Mouse (Mus musculus) G1E (cell line): ENCODE results near the gene Hist1h4a. TPM values are rescaled to one million over a fixed set of nuclear protein-coding genes. Genes with fewer than 3 reads are reported as not detected.
"Not testable (repeated sequence)": the region's sequence is repeated elsewhere in the genome, so short reads cannot be mapped to it uniquely, and the experiment has no call there.

ENCODE experiments used
- ATAC-seq: 2 replicates; pipeline ENCODE4 v1.8.0; 2016; ENCODE audit warnings: mild to moderate bottlenecking; ENCODE audit not compliant: insufficient number of reproducible peaks, poor library complexity, low FRiP score, severe bottlenecking; ENCODE audit errors: extremely low read depth
- DNase-seq: peaks from one replicate; pipeline ENCODE4 v3.0.0; 2012; ENCODE audit warnings: low spot score
- H3K27me3 ChIP-seq: 2 replicates; pipeline ENCODE4 v1.6.1; 2012; ENCODE audit warnings: mild to moderate bottlenecking, low read length, inconsistent platforms; ENCODE audit not compliant: insufficient read depth
- H3K36me3 ChIP-seq: replicated peaks from 2 replicates; pipeline ENCODE3; 2012; ENCODE audit warnings: mild to moderate bottlenecking, inconsistent platforms
- H3K4me1 ChIP-seq: 2 replicates; pipeline ENCODE4 v1.6.1; 2012; ENCODE audit warnings: low read depth, low read length, inconsistent platforms, mixed read lengths; ENCODE audit not compliant: insufficient read depth
- H3K4me3 ChIP-seq: 2 replicates; pipeline ENCODE4 v1.5.1; 2012; ENCODE audit warnings: low read depth, mild to moderate bottlenecking, inconsistent platforms, low read length, moderate library complexity, mixed read lengths
- H3K9me3 ChIP-seq: replicated peaks from 2 replicates; pipeline ENCODE4 v1.6.1; 2012; ENCODE audit warnings: inconsistent platforms
- CTCF ChIP-seq: IDR thresholded peaks from 2 replicates; pipeline ENCODE4 v1.5.1; 2012; ENCODE audit warnings: low read depth, low read length, inconsistent platforms, mixed read lengths
- GATA1 ChIP-seq: IDR thresholded peaks from 2 replicates; pipeline ENCODE4 v1.6.1; 2012; ENCODE audit warnings: borderline replicate concordance, low read length, inconsistent platforms, mixed read lengths
- GATA2 ChIP-seq: IDR thresholded peaks from 2 replicates; pipeline ENCODE4 v1.6.1; 2012; ENCODE audit warnings: low read depth, low read length, inconsistent platforms, borderline replicate concordance
- POLR2AphosphoS5 ChIP-seq: IDR thresholded peaks from 2 replicates; pipeline ENCODE4 v1.6.1; 2012; ENCODE audit warnings: low read depth, low read length, inconsistent platforms; ENCODE audit not compliant: insufficient replicate concordance
- TAL1 ChIP-seq: conservative IDR thresholded peaks from 2 replicates; pipeline ENCODE4 v1.6.1; 2012; ENCODE audit warnings: low read depth, low read length, inconsistent platforms, mixed read lengths
- polyA plus RNA-seq: library from polyadenylated mRNA; stranded (reverse); fragments of >175 nt; gene quantifications from 2 replicates; pipeline ENCODE4 v1.2.3, GENCODE M21; 2012
- total RNA-seq, 2 experiments: library from RNA; stranded (forward) in 1 of 2; stranded (reverse) in 1 of 2; fragments of 200-1000 nt in 1 of 2; fragments of >200 nt in 1 of 2; fragmentation: Nextera tagmentation in 1 of 2; gene quantifications; 2 replicates each; pipeline ENCODE4 v1.2.3; 2014 to 2017

Gene Hist1h4a
- total and polyA plus RNA-seq, 3 experiments, result 12.0 to 867 (median 465) TPM

DNA sequence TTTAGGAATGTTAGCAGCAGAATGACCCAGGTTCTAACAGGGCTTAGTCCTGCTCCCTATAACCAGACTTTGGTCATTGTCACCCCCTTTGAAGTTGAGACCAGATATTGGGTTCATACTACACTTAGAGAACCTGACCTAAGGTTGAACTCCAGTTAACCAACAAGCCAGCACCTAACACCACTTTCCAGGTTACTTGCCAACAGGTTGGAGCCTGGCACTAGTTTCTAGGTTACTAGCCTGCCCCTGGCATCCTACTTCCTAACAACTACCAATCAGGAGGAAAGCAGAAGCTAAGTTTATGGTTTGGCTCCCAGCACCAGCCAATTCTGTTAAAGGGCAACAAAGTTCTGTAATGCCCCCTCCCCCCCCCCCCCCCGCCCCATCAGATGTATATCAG lies 35.8 kb downstream of the Hist1h4a start:
- H3K36me3 ChIP-seq, result no peaks in the 10 kb centered on the region
- TF ChIP-seq CTCF (no peak), GATA2 (no peak), TAL1 (no peak), POLR2AphosphoS5 (no peak), GATA1 (no peak)
- DNase-seq (no peak), ATAC-seq (no peak)
- H3K4me3 ChIP-seq, result no peak overlapping the region
- no peaks in the 10 kb centered on the region for H3K4me1 ChIP-seq
- H3K27me3 ChIP-seq, result peaks cover 40% of the 10 kb centered on the region
- H3K9me3 ChIP-seq, result no peaks in the 10 kb centered on the region

DNA sequence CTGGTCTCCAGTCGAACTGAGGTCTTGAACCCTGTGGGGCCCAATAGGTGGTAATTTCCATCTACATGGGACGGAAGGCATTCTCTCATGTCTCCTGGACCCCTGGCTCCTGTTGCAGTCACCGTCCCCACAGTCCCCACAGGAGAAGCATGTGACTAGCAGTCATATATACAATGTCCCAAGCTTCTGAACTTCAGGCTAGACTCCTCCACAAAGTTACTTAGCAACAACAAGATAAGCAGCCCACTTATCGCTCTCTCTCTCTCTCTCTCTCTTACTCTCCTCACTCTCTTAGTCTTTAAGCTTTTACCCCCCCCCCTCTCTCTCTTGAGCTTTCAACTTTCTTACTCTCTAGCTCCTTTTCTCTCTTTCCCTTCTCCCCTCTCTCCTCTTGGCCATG lies 36.8 kb downstream of the Hist1h4a start:
- peaks cover 37% of the 10 kb centered on the region for H3K27me3 ChIP-seq
- no peaks in the 10 kb centered on the region for H3K9me3 ChIP-seq
- no peaks in the 10 kb centered on the region for H3K36me3 ChIP-seq
- TF ChIP-seq GATA2 (no peak), GATA1 (no peak), CTCF (no peak), TAL1 (no peak), POLR2AphosphoS5 (no peak)
- no peak for ATAC-seq
- DNase-seq, result no peak
- no peak overlapping the region for H3K4me3 ChIP-seq
- H3K4me1 ChIP-seq, result no peaks in the 10 kb centered on the region

DNA sequence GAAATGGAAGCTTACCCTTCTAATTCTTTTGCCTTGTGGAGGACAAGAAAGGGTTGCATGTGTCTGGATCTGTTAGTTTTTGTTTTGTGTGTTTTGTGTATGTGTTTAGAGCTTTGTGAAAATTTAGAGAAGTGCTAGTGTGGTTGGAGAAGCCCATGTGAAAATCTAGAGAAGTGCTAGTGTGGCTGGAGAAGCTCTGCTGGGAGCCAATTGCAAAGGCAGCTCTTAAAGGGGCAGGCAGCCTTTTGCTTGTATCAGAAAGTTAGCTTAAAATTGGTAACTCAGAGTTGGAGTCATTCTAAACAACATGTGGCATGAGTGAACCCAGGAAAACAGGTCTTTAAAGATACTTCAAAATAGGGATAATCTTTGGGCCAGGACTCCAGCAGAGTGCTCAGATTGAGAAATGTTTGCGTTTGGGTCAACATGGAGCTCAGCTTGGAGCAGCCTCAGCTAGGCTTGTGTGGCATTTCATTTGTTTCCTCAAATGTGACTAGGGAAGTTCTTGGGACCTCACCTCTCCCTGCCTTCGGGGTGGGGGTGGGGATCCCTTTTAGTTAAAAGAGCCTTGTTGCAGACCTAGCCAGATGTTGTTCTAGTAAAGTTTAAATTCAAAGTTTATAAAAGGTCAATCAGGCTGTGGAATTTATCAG lies 43.3 kb downstream of the Hist1h4a start:
- DNase-seq, H3K36me3 ChIP-seq, ATAC-seq, H3K9me3 ChIP-seq, H3K4me3 ChIP-seq, H3K4me1 ChIP-seq: not testable (repeated sequence)
- peaks cover 21% of the 10 kb centered on the region for H3K27me3 ChIP-seq

DNA sequence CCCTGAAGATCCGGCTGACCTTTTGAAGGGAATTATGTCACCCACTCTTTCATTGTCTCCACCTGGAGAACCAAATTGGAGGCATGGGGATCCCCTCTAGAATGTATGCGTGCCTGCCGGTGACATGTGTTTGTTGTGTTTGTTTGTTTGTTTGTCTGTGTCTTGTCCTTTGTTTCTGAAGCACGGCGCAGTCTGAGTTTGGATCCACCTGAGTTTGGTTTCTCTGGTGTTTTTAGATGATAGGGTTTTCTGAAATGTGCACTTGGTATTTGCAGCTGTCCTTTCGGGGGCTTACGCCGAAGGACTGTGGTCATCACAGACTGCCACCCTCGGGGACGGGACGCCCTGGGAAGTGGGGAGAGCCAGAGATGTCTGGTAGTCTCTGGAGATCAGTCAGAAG lies 43.9 kb downstream of the Hist1h4a start:
- no peak for DNase-seq
- no peak for ATAC-seq
- TF ChIP-seq GATA2, result no peak
- no peak for TF ChIP-seq CTCF
- TF ChIP-seq GATA1, result no peak
- no peak for TF ChIP-seq POLR2AphosphoS5
- TF ChIP-seq TAL1, result no peak
- no peaks in the 10 kb centered on the region for H3K4me1 ChIP-seq
- H3K4me3 ChIP-seq, result no peak overlapping the region
- no peaks in the 10 kb centered on the region for H3K36me3 ChIP-seq
- H3K9me3 ChIP-seq, result no peaks in the 10 kb centered on the region
- peaks cover 16% of the 10 kb centered on the region; the same call in 1 of the 2 replicates for H3K27me3 ChIP-seq

DNA sequence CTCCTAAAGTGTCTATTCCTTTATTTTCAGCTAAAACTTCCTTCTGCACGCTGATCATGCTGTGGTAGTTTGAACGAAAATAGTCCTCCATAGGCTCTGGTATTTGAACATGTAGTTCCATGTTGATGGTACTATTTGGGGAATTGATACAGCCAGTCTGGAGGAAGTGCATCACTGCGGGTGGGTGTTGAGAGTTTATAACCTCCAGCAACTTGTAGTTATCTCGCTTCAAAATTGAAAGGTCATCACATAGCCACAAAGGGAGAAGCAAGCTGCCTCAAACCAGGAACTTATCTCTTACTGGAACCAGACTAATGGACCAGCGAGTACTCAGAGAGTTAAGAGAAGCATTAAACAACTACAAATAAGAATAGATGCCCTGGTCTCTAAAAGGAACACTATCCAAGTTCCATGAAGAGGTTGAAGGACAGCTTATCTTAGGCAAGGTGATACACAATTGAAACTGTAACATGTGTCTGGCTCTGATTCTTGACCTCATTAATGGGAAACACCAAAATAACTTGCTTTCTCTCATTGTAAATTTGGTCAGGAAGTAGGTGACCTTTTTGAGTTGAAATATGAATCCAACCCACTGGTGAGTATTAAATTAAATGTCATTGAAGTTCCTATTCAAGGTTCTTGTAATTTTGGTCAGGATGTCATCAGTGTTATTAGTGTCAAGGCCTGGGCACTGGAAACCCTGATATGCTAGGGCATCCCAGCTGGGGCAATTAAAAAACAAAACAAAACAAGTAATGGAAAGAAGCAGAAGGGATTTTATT lies 44.6 kb downstream of the Hist1h4a start:
- ATAC-seq, result no peak

More for the DNA sequence above, 44.6 kb downstream of the Hist1h4a start:
- Histone ChIP-seq H3K36me3 (no peaks in the 10 kb centered on the region), H3K9me3 (no peaks in the 10 kb centered on the region), H3K4me3 (no peak overlapping the region), H3K4me1 (no peaks in the 10 kb centered on the region), H3K27me3 (peaks cover 16% of the 10 kb centered on the region; the same call in 1 of the 2 replicates)
- no peak for DNase-seq
- TF ChIP-seq TAL1, result no peak

Other genes starting within 250 kb of the Hist1h4a start
Only the 20 nearest of the 37 such genes appear.
- 27.7 and 30.2 TPM in 2 replicates for gene Hist1h2be, start 140.1 kb downstream of the Hist1h4a start, total RNA-seq (2014; fragmentation: Nextera tagmentation)
- 110 and 153 TPM in 2 replicates for gene Hist1h2be, start 140.1 kb downstream of the Hist1h4a start, total RNA-seq (2017)
- gene Hist1h2be, start 140.1 kb downstream of the Hist1h4a start, polyA plus RNA-seq, result 0.56 and 3.5 TPM in 2 replicates
- 1,109 and 1,273 TPM in 2 replicates for gene Hist1h1e, start 138.7 kb downstream of the Hist1h4a start, total RNA-seq (2014; fragmentation: Nextera tagmentation)
- 215 and 254 TPM in 2 replicates for gene Hist1h1e, start 138.7 kb downstream of the Hist1h4a start, total RNA-seq (2017)
- 4.0 and 18.2 TPM in 2 replicates for gene Hist1h1e, start 138.7 kb downstream of the Hist1h4a start, polyA plus RNA-seq
- gene Hist1h2ac, start 77.3 kb downstream of the Hist1h4a start, total RNA-seq (2014; fragmentation: Nextera tagmentation), result 5.1 and 6.4 TPM in 2 replicates
- 54.4 and 93.5 TPM in 2 replicates for gene Hist1h2ac, start 77.3 kb downstream of the Hist1h4a start, total RNA-seq (2017)
- gene Hist1h2ac, start 77.3 kb downstream of the Hist1h4a start, polyA plus RNA-seq, result 1.1 and 3.8 TPM in 2 replicates
- gene Hist1h2bc, start 77.0 kb downstream of the Hist1h4a start, total RNA-seq (2014; fragmentation: Nextera tagmentation), result 62.5 and 102 TPM in 2 replicates
- 387 and 479 TPM in 2 replicates for gene Hist1h2bc, start 77.0 kb downstream of the Hist1h4a start, total RNA-seq (2017)
- gene Hist1h2bc, start 77.0 kb downstream of the Hist1h4a start, polyA plus RNA-seq, result 8.5 and 11.3 TPM in 2 replicates
- gene Hist1h1t, start 65.4 kb downstream of the Hist1h4a start, total RNA-seq (2014; fragmentation: Nextera tagmentation), result not detected in 2 replicates
- gene Hist1h1t, start 65.4 kb downstream of the Hist1h4a start, total RNA-seq (2017), result 0.16 and 0.29 TPM in 2 replicates
- gene Hist1h1t, start 65.4 kb downstream of the Hist1h4a start, polyA plus RNA-seq, result not detected in 2 replicates
- 89.9 and 123 TPM in 2 replicates for gene Hist1h4c, start 62.8 kb downstream of the Hist1h4a start, total RNA-seq (2014; fragmentation: Nextera tagmentation)
- gene Hist1h4c, start 62.8 kb downstream of the Hist1h4a start, total RNA-seq (2017), result 238 and 240 TPM in 2 replicates
- 2.2 and 9.8 TPM in 2 replicates for gene Hist1h4c, start 62.8 kb downstream of the Hist1h4a start, polyA plus RNA-seq
- not detected in 2 replicates for gene Hfe, start 50.4 kb downstream of the Hist1h4a start, total RNA-seq (2014; fragmentation: Nextera tagmentation)
- gene Hfe, start 50.4 kb downstream of the Hist1h4a start, total RNA-seq (2017), result 0.16 TPM in 1 of 2 replicates, not detected in the other
- not detected in 2 replicates for gene Hfe, start 50.4 kb downstream of the Hist1h4a start, polyA plus RNA-seq
- 471 and 514 TPM in 2 replicates for gene Hist1h1c, start 22.4 kb downstream of the Hist1h4a start, total RNA-seq (2014; fragmentation: Nextera tagmentation)
- 589 and 623 TPM in 2 replicates for gene Hist1h1c, start 22.4 kb downstream of the Hist1h4a start, total RNA-seq (2017)
- gene Hist1h1c, start 22.4 kb downstream of the Hist1h4a start, polyA plus RNA-seq, result 10.5 and 25.6 TPM in 2 replicates
- gene Hist1h3c, start 15.6 kb downstream of the Hist1h4a start, total RNA-seq (2014; fragmentation: Nextera tagmentation), result 759 and 936 TPM in 2 replicates
- gene Hist1h3c, start 15.6 kb downstream of the Hist1h4a start, total RNA-seq (2017), result 437 and 629 TPM in 2 replicates
- gene Hist1h3c, start 15.6 kb downstream of the Hist1h4a start, polyA plus RNA-seq, result 8.6 and 19.8 TPM in 2 replicates
- 444 and 466 TPM in 2 replicates for gene Hist1h2bb, start 14.5 kb downstream of the Hist1h4a start, total RNA-seq (2014; fragmentation: Nextera tagmentation)
- gene Hist1h2bb, start 14.5 kb downstream of the Hist1h4a start, total RNA-seq (2017), result 1,704 and 1,978 TPM in 2 replicates
- gene Hist1h2bb, start 14.5 kb downstream of the Hist1h4a start, polyA plus RNA-seq, result 4.3 and 32.5 TPM in 2 replicates
- 535 and 541 TPM in 2 replicates for gene Hist1h2ab, start 10.1 kb downstream of the Hist1h4a start, total RNA-seq (2014; fragmentation: Nextera tagmentation)
- gene Hist1h2ab, start 10.1 kb downstream of the Hist1h4a start, total RNA-seq (2017), result 1,062 and 1,423 TPM in 2 replicates
- 24.2 and 62.4 TPM in 2 replicates for gene Hist1h2ab, start 10.1 kb downstream of the Hist1h4a start, polyA plus RNA-seq
- 745 and 817 TPM in 2 replicates for gene Hist1h3b, start 9.0 kb downstream of the Hist1h4a start, total RNA-seq (2014; fragmentation: Nextera tagmentation)
- gene Hist1h3b, start 9.0 kb downstream of the Hist1h4a start, total RNA-seq (2017), result 955 and 1,281 TPM in 2 replicates
- gene Hist1h3b, start 9.0 kb downstream of the Hist1h4a start, polyA plus RNA-seq, result 5.7 and 22.8 TPM in 2 replicates
- gene Hist1h4b, start 4.2 kb downstream of the Hist1h4a start, total RNA-seq (2014; fragmentation: Nextera tagmentation), result 272 and 301 TPM in 2 replicates
- 2,655 and 2,848 TPM in 2 replicates for gene Hist1h4b, start 4.2 kb downstream of the Hist1h4a start, total RNA-seq (2017)
- gene Hist1h4b, start 4.2 kb downstream of the Hist1h4a start, polyA plus RNA-seq, result 6.6 and 21.7 TPM in 2 replicates
- gene Hist1h3a, start 1.2 kb upstream of the Hist1h4a start, total RNA-seq (2014; fragmentation: Nextera tagmentation), result 261 and 263 TPM in 2 replicates
- 139 and 203 TPM in 2 replicates for gene Hist1h3a, start 1.2 kb upstream of the Hist1h4a start, total RNA-seq (2017)
- 5.3 and 8.2 TPM in 2 replicates for gene Hist1h3a, start 1.2 kb upstream of the Hist1h4a start, polyA plus RNA-seq
- 351 and 375 TPM in 2 replicates for gene Hist1h1a, start 2.4 kb upstream of the Hist1h4a start, total RNA-seq (2014; fragmentation: Nextera tagmentation)
- gene Hist1h1a, start 2.4 kb upstream of the Hist1h4a start, total RNA-seq (2017), result 1,895 and 1,917 TPM in 2 replicates
- gene Hist1h1a, start 2.4 kb upstream of the Hist1h4a start, polyA plus RNA-seq, result 0.90 and 1.9 TPM in 2 replicates
- not detected in 2 replicates for gene Trim38, start 8.7 kb upstream of the Hist1h4a start, total RNA-seq (2014; fragmentation: Nextera tagmentation)
- 0.27 TPM in 1 of 2 replicates, not detected in the other for gene Trim38, start 8.7 kb upstream of the Hist1h4a start, total RNA-seq (2017)
- not detected in 2 replicates for gene Trim38, start 8.7 kb upstream of the Hist1h4a start, polyA plus RNA-seq
- gene Slc17a2, start 45.8 kb upstream of the Hist1h4a start, total RNA-seq (2014; fragmentation: Nextera tagmentation), result not detected in 2 replicates
- gene Slc17a2, start 45.8 kb upstream of the Hist1h4a start, total RNA-seq (2017), result 0.06 and 0.11 TPM in 2 replicates
- not detected in 2 replicates for gene Slc17a2, start 45.8 kb upstream of the Hist1h4a start, polyA plus RNA-seq
- not detected in 2 replicates for gene Slc17a3, start 78.2 kb upstream of the Hist1h4a start, total RNA-seq (2014; fragmentation: Nextera tagmentation)
- gene Slc17a3, start 78.2 kb upstream of the Hist1h4a start, total RNA-seq (2017), result 0.06 and 0.22 TPM in 2 replicates
- not detected in 2 replicates for gene Slc17a3, start 78.2 kb upstream of the Hist1h4a start, polyA plus RNA-seq
- gene Slc17a1, start 106.5 kb upstream of the Hist1h4a start, total RNA-seq (2014; fragmentation: Nextera tagmentation), result not detected in 2 replicates
- gene Slc17a1, start 106.5 kb upstream of the Hist1h4a start, total RNA-seq (2017), result 0.82 and 1.1 TPM in 2 replicates
- not detected in 2 replicates for gene Slc17a1, start 106.5 kb upstream of the Hist1h4a start, polyA plus RNA-seq
- gene Slc17a4, start 153.8 kb upstream of the Hist1h4a start, total RNA-seq (2014; fragmentation: Nextera tagmentation), result not detected in 2 replicates
- 0.17 and 0.27 TPM in 2 replicates for gene Slc17a4, start 153.8 kb upstream of the Hist1h4a start, total RNA-seq (2017)
- gene Slc17a4, start 153.8 kb upstream of the Hist1h4a start, polyA plus RNA-seq, result not detected in 2 replicates